Mouse (Mus musculus) cerebellum, adult 2 months (tissue): ENCODE measurements around the gene Xrcc6. TPM values are rescaled to one million over a fixed set of nuclear protein-coding genes. Genes with fewer than 3 reads are reported as not detected.

Experiments used
- DNase-seq, 2 experiments: peaks; one replicate each; pipeline ENCODE4 v3.0.0; 2021
- H3K27ac ChIP-seq: fragments of 200-500 bp; 2 replicates; pipeline ENCODE4 v1.5.1; 2012; ENCODE audit warnings: low read length, control low read depth, inconsistent platforms; ENCODE audit not compliant: insufficient read depth
- H3K27me3 ChIP-seq: fragments of 200-500 bp; 2 replicates; pipeline ENCODE4 v1.6.1; 2012; ENCODE audit warnings: inconsistent platforms, mild to moderate bottlenecking, low read length, moderate library complexity; ENCODE audit not compliant: control insufficient read depth, insufficient read depth
- H3K4me1 ChIP-seq: fragments of 200-500 bp; 2 replicates; pipeline ENCODE4 v1.6.1; 2011; ENCODE audit warnings: low read length; ENCODE audit not compliant: control insufficient read depth, insufficient read depth
- H3K4me3 ChIP-seq: fragments of 200-500 bp; replicated peaks from 2 replicates; pipeline ENCODE3; 2011; ENCODE audit warnings: mild to moderate bottlenecking, low read depth, low read length, control low read depth; ENCODE audit not compliant: insufficient read depth
- CTCF ChIP-seq: fragments of 200-500 bp; IDR thresholded peaks from 2 replicates; pipeline ENCODE4 v1.5.1; 2011; ENCODE audit warnings: low read depth, mild to moderate bottlenecking, control low read depth, low read length, moderate library complexity, borderline replicate concordance; ENCODE audit not compliant: insufficient read depth
- POLR2A ChIP-seq: fragments of 200-500 bp; IDR thresholded peaks from 2 replicates; pipeline ENCODE4 v1.6.1; 2011; ENCODE audit warnings: low read length, control low read depth, borderline replicate concordance; ENCODE audit not compliant: insufficient read depth
- WGBS: fragments of 180-500 bp; shearing (Covaris S2); methylation state at CpG from one replicate; pipeline ENCODE4 v1.1.7; 2018; 5-methylcytosine and 5-hydroxymethylcytosine counted together
- polyA plus RNA-seq: library from polyadenylated mRNA; depleted of rRNA; stranded (reverse); fragments of >200 nt; gene quantifications from 2 replicates; pipeline ENCODE4 v1.2.3, GENCODE M21; 2012

Xrcc6 gene
- polyA plus RNA-seq, 1 experiment: 37.9 TPM

DNA sequence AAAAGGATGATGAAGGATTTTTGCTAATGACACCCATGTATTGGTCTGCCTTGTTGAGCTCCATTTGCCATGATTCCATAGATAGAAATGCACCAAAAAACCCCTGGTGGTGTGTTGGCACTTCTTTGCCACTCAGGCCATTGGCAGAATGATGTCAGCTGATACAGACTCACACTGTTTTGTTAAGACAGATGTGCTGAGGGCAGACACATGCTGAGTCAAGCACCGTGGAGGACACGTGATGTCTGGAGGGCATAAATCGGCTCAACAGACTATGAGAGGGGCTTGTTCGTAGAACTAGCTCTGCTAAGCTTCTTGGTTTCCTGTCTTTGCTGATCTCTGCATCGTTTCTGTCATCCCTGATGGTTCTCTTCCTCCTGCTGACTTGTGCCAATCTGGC lies 64.9 kb downstream of the Xrcc6 start:
- no peak for TF ChIP-seq POLR2A
- no peak for TF ChIP-seq CTCF
- no peak for DNase-seq
- WGBS: 63% methylated on average over 5 of the region's 5 CpGs

GRCm38 (mm10) chr15:82058719-82059201 lies 71.1 kb downstream of the Xrcc6 start, which contains the start of gene 4930407I10Rik:
TSS of gene 4930407I10Rik (plus strand) at chr15:82059151.
- Histone ChIP-seq H3K27me3 (no peaks in the 10 kb centered on the region), H3K27ac (no peak within 1 kb of the TSS), H3K4me1 (no peaks in the 10 kb centered on the region), H3K4me3 (no peak within 1 kb of the TSS)
- TF ChIP-seq POLR2A: no peak
- no peak for TF ChIP-seq CTCF
- WGBS: 74% methylated on average over 1 of the region's 1 CpGs
- DNase-seq: no peak

More for the DNA sequence above, 64.9 kb downstream of the Xrcc6 start:
- no peaks in the 10 kb centered on the region for H3K4me1 ChIP-seq
- no peak overlapping the region for H3K4me3 ChIP-seq
- H3K27ac ChIP-seq: no peak overlapping the region
- no peaks in the 10 kb centered on the region for H3K27me3 ChIP-seq

- 66% methylated on average over 14 of the region's 14 CpGs for WGBS
- no peaks in the 10 kb centered on the region for H3K4me1 ChIP-seq
- DNase-seq: no peak
Observed at GRCm38 (mm10) chr15:82063909-82064308, 76.3 kb downstream of the Xrcc6 start.

GRCm38 (mm10) chr15:82065511-82065910 lies 77.9 kb downstream of the Xrcc6 start:
- WGBS: 10% methylated on average over 7 of the region's 7 CpGs
- peak; percentile 78 for TF ChIP-seq CTCF
- no peak for TF ChIP-seq POLR2A
- H3K4me1 ChIP-seq: no peaks in the 10 kb centered on the region

More at GRCm38 (mm10) chr15:82063909-82064308, 76.3 kb downstream of the Xrcc6 start:
- H3K27ac ChIP-seq: no peak overlapping the region
- TF ChIP-seq CTCF: no peak
- no peaks in the 10 kb centered on the region for H3K27me3 ChIP-seq
- H3K4me3 ChIP-seq: no peak overlapping the region

GRCm38 (mm10) chr15:82069898-82070297 lies 82.3 kb downstream of the Xrcc6 start, which contains the start of gene Mei1:
TSS of gene Mei1 (plus strand) at chr15:82069996.
- H3K4me3 ChIP-seq: peak within 1 kb of the TSS; percentile 9
- 18% methylated on average over 40 of the region's 40 CpGs for WGBS
- no peaks in the 10 kb centered on the region for H3K4me1 ChIP-seq
- DNase-seq: no peak
- H3K27ac ChIP-seq: no peak within 1 kb of the TSS
- TF ChIP-seq CTCF: no peak
- peaks cover 3% of the 10 kb centered on the region; the same call in 1 of the 2 replicates for H3K27me3 ChIP-seq

More at GRCm38 (mm10) chr15:82065511-82065910, 77.9 kb downstream of the Xrcc6 start:
- peak; percentile 67 to 74 for DNase-seq
- Histone ChIP-seq H3K27me3 (peaks cover 3% of the 10 kb centered on the region; the same call in 1 of the 2 replicates), H3K27ac (no peak overlapping the region), H3K4me3 (no peak overlapping the region)

GRCm38 (mm10) chr15:82071816-82072469 lies 84.3 kb downstream of the Xrcc6 start:
- no peak for DNase-seq
- TF ChIP-seq CTCF (no peak), POLR2A (no peak)
- H3K4me1 ChIP-seq: no peaks in the 10 kb centered on the region
- WGBS: 87% methylated on average over 26 of the region's 26 CpGs
- no peak overlapping the region for H3K27ac ChIP-seq
- no peak overlapping the region for H3K4me3 ChIP-seq
- H3K27me3 ChIP-seq: peaks cover 3% of the 10 kb centered on the region; the same call in 1 of the 2 replicates

DNA sequence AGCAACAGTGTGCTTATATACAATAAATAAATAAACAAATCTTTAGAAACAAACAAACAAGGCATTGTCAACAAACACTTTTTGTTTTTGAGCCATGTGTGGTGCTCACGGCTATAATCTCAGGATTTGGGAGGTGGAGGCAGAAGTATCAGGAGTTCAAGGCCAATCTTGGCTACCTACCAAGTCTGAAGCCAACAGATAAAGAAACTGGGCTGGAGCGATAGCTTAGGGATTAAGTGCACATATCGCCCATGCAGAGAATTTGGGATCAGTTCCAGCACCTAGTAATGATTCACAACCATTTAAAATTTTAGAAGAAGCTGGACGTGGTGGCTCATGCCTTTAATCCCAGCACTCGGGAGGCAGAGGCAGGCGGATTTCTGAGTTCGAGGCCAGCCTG lies 85.9 kb downstream of the Xrcc6 start:
- no peak for DNase-seq
- 70% methylated on average over 7 of the region's 7 CpGs for WGBS
- Histone ChIP-seq H3K27ac (no peak overlapping the region), H3K27me3 (peaks cover 3% of the 10 kb centered on the region; the same call in 1 of the 2 replicates), H3K4me3 (no peak overlapping the region), H3K4me1 (no peaks in the 10 kb centered on the region)
- TF ChIP-seq POLR2A (no peak), CTCF (no peak)

DNA sequence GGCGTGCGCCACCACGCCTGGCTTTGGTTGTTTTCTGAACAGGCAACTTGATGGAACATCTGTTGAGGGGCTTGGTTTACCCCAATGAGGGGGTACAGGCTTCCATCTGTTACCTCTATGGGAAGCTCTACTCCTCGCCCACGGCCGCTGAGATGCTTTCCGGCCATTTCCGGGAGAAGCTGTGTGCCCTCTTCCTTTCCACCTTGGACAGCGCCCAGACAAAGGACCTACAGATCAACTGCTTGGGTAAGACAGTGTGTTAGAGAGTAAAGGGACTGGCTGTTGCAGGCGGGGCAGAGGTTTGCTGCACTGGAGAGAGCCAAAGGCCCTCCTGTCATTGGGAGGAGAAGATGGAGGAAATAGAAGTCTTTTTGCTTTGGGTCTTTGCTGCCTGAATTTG lies 92.2 kb downstream of the Xrcc6 start:
- no peaks in the 10 kb centered on the region for H3K27me3 ChIP-seq
- peaks cover 10% of the 10 kb centered on the region for H3K4me1 ChIP-seq
- TF ChIP-seq CTCF (no peak), POLR2A (no peak)
- H3K4me3 ChIP-seq: no peak overlapping the region
- 73% methylated on average over 10 of the region's 10 CpGs for WGBS
- H3K27ac ChIP-seq: no peak overlapping the region
- no peak for DNase-seq
